Mouse (Mus musculus) liver, embryonic 14.5 days (tissue): ENCODE data around the gene Plin4. TPM values are rescaled to one million over a fixed set of nuclear protein-coding genes. Genes with fewer than 3 reads are reported as not detected.

Experiments
- ATAC-seq: fragments of 200-750 bp; cut with Nextera tagmentation; 2 replicates; pipeline ENCODE4 v1.8.0; 2017; ENCODE audit warnings: moderate number of reproducible peaks, mild to moderate bottlenecking, moderate library complexity; ENCODE audit not compliant: insufficient read depth
- DNase-seq, 3 experiments: peaks; one replicate each; pipeline ENCODE4 v3.0.0-alpha.2; 2012 to 2013; ENCODE audit warnings: low read depth in 3 of 3, low spot score in 3 of 3
- H3K27ac ChIP-seq: fragments of 300-500 bp; sonication (generic); 2 replicates; pipeline ENCODE4 v1.5.1; 2014; ENCODE audit warnings: moderate library complexity, mild to moderate bottlenecking, control low read depth, inconsistent platforms
- H3K27me3 ChIP-seq: fragments of 300-500 bp; sonication (generic); 2 replicates; pipeline ENCODE4 v1.6.1; 2014; ENCODE audit warnings: mild to moderate bottlenecking, low read length, moderate library complexity; ENCODE audit not compliant: control insufficient read depth, insufficient read depth
- H3K36me3 ChIP-seq: fragments of 300-500 bp; sonication (generic); replicated peaks from 2 replicates; pipeline ENCODE4 v1.6.1; 2014; ENCODE audit warnings: low read depth; ENCODE audit not compliant: control insufficient read depth, insufficient read depth
- H3K4me1 ChIP-seq, 2 experiments: fragments of 200-500 bp in 1 of 2; fragments of 300-500 bp in 1 of 2; sonication (generic) in 1 of 2; replicated peaks; 2 replicates each; pipeline ENCODE4 v1.6.1; 2012 to 2014; ENCODE audit warnings: antibody characterized with exemption in 1 of 2, inconsistent platforms in 1 of 2, low read length in 1 of 2; ENCODE audit not compliant: control insufficient read depth in 2 of 2, insufficient read depth in 2 of 2
- H3K4me2 ChIP-seq: fragments of 300-500 bp; sonication (generic); 2 replicates; pipeline ENCODE4 v1.6.1; 2014; ENCODE audit warnings: low read depth, mild to moderate bottlenecking, control low read depth, moderate library complexity
- H3K4me3 ChIP-seq, 2 experiments: fragments of 200-500 bp in 1 of 2; fragments of 300-500 bp in 1 of 2; sonication (generic) in 1 of 2; 2 replicates each; pipeline ENCODE4 v1.5.1; 2012 to 2014; ENCODE audit warnings: low read depth in 2 of 2, low read length in 2 of 2, mild to moderate bottlenecking in 2 of 2, control low read depth in 1 of 2, inconsistent platforms in 1 of 2, moderate library complexity in 1 of 2; ENCODE audit not compliant: insufficient read depth in 1 of 2
- H3K9ac ChIP-seq: fragments of 300-500 bp; sonication (generic); replicated peaks from 2 replicates; pipeline ENCODE4 v1.6.1; 2014; ENCODE audit warnings: mild to moderate bottlenecking, control low read depth, moderate library complexity
- H3K9me3 ChIP-seq: fragments of 300-500 bp; sonication (generic); 2 replicates; pipeline ENCODE4 v1.6.1; 2016; ENCODE audit warnings: low read length, mixed read lengths; ENCODE audit not compliant: control insufficient read depth
- CTCF ChIP-seq: IDR thresholded peaks from 2 replicates; pipeline ENCODE4 v1.5.1; 2016; ENCODE audit warnings: antibody characterized with exemption, low read depth, control low read depth
- EP300 ChIP-seq: IDR thresholded peaks from 2 replicates; pipeline ENCODE4 v1.6.1; 2016; ENCODE audit warnings: antibody characterized with exemption, low read depth
- WGBS: fragments of 180-500 bp; shearing (Covaris S2); extraction: QIAGEN DNeasy Blood & Tissue Kit; methylation state at CpG from one replicate; pipeline ENCODE4 v1.1.7; 2014; ENCODE audit not compliant: insufficient replicate concordance; 5-methylcytosine and 5-hydroxymethylcytosine counted together
- polyA plus RNA-seq, 2 experiments: library from polyadenylated mRNA; depleted of rRNA in 1 of 2; stranded (reverse) in 1 of 2; unstranded in 1 of 2; fragments of >200 nt; fragmentation: Nextera tagmentation in 1 of 2; extraction: Ambion mirVana in 1 of 2; gene quantifications; 2 replicates each; pipeline versions ENCODE4 v1.2.1 to v1.2.3; 2012 to 2014

The Plin4 gene
- polyA plus RNA-seq (2012; rRNA removed), result 0.01 TPM in 2 replicates
- polyA plus RNA-seq (2014; fragmentation: Nextera tagmentation; extraction: Ambion mirVana), result 0.03 TPM in 1 of 2 replicates, not detected in the other

GRCm38 (mm10) chr17:56109219-56110051, at the start of gene Plin4:
Gene Plin4, minus strand, starts transcription at chr17:56109803.
- no peaks in the 10 kb centered on the region for H3K27me3 ChIP-seq
- no peak for ATAC-seq
- no peak for TF ChIP-seq CTCF
- no peak for TF ChIP-seq EP300
- no peaks in the 10 kb centered on the region for H3K9me3 ChIP-seq
- no peaks in the 10 kb centered on the region for H3K4me1 ChIP-seq
- 48% methylated on average over 10 of the region's 10 CpGs for WGBS
- H3K4me2 ChIP-seq, result no peak within 1 kb of the TSS
- no peak within 1 kb of the TSS for H3K27ac ChIP-seq
- H3K4me3 ChIP-seq, result no peak within 1 kb of the TSS
- no peaks in the 10 kb centered on the region for H3K36me3 ChIP-seq
- H3K9ac ChIP-seq, result no peak within 1 kb of the TSS
- DNase-seq, result no peak

GRCm38 (mm10) chr17:56153643-56154042, 44.0 kb upstream of the Plin4 start:
- peak; percentile 52; the same call in 1 of the 2 replicates for ATAC-seq
- Histone ChIP-seq H3K4me2 (no peak overlapping the region), H3K36me3 (no peaks in the 10 kb centered on the region), H3K9me3 (no peaks in the 10 kb centered on the region), H3K4me3 (no peak overlapping the region), H3K27ac (no peak overlapping the region), H3K9ac (no peak overlapping the region), H3K4me1 (peaks cover 0 to 2% of the 10 kb centered on the region in 2 experiments; a peak in 1 of 4 replicates), H3K27me3 (peaks cover 11% of the 10 kb centered on the region)
- WGBS, result 47% methylated on average over 9 of the region's 9 CpGs
- peak in 2 of 3 experiments; percentile 31 to 36 for DNase-seq
- TF ChIP-seq EP300, result no peak
- no peak for TF ChIP-seq CTCF

GRCm38 (mm10) chr17:56149897-56150296, 40.3 kb upstream of the Plin4 start:
- peaks cover 22% of the 10 kb centered on the region for H3K27me3 ChIP-seq
- DNase-seq, result no peak
- no peak for TF ChIP-seq CTCF
- no peak for TF ChIP-seq EP300
- H3K27ac ChIP-seq, result no peak overlapping the region
- 33% methylated on average over 2 of the region's 2 CpGs for WGBS
- H3K36me3 ChIP-seq, result no peaks in the 10 kb centered on the region
- ATAC-seq, result no peak
- H3K4me1 ChIP-seq, result peaks cover 0 to 2% of the 10 kb centered on the region in 2 experiments; a peak in 1 of 4 replicates
- H3K4me3 ChIP-seq, result no peak overlapping the region
- no peaks in the 10 kb centered on the region for H3K9me3 ChIP-seq
- H3K4me2 ChIP-seq, result no peak overlapping the region
- H3K9ac ChIP-seq, result no peak overlapping the region

- Histone ChIP-seq H3K4me2 (no peak overlapping the region), H3K4me1 (peaks cover 0 to 2% of the 10 kb centered on the region in 2 experiments; a peak in 1 of 4 replicates), H3K27me3 (peaks cover 22% of the 10 kb centered on the region), H3K9ac (no peak overlapping the region), H3K36me3 (no peaks in the 10 kb centered on the region), H3K27ac (no peak overlapping the region), H3K9me3 (no peaks in the 10 kb centered on the region), H3K4me3 (no peak overlapping the region)
- TF ChIP-seq CTCF (no peak), EP300 (no peak)
- ATAC-seq (no peak), DNase-seq (no peak)
- 5% methylated on average over 30 of the region's 30 CpGs for WGBS
These were observed 39.4 kb upstream of the Plin4 start for GRCm38 (mm10) chr17:56148790-56149618.
